Mouse (Mus musculus): ENCODE results near the gene Mpc1.

- TF ChIP-seq CTCF (IDR thresholded peaks at IDR 0.05; ENCODE audit: low read depth) (no peak), EP300 (IDR thresholded peaks at IDR 0.05; ENCODE audit: low read depth) (no peak)
Measured at GRCm38 (mm10) chr17:8296313-8296844, 13.7 kb downstream of the Mpc1 start.
